Mouse (Mus musculus) C2C12 (cell line): ENCODE measurements at regions not wholly inside any gene's neighbourhood (a gene's known extent, or its start where the extent isn't known, plus 50 kb on each side); places are given as distances from the start of the nearest gene placed in this dataset.

ENCODE experiments used
- H3K27me3 ChIP-seq: one replicate; pipeline ENCODE4 v1.6.1; 2011; ENCODE audit not compliant: control insufficient read depth, insufficient read depth, insufficient read length
- H3K36me3 ChIP-seq: one replicate; pipeline ENCODE4 v1.6.1; 2011; ENCODE audit not compliant: control insufficient read depth, insufficient read depth
- H3K4me3 ChIP-seq: one replicate; pipeline ENCODE4 v1.5.1; 2011; ENCODE audit warnings: mild to moderate bottlenecking, control low read depth; ENCODE audit not compliant: poor library complexity, insufficient read depth, severe bottlenecking
- H3K79me2 ChIP-seq: one replicate; pipeline ENCODE4 v1.6.1; 2011; ENCODE audit not compliant: control insufficient read depth, insufficient read depth
- H3K79me3 ChIP-seq: one replicate; pipeline ENCODE4 v1.6.1; 2011; ENCODE audit warnings: low read depth, control low read depth
- H3ac ChIP-seq: one replicate; pipeline ENCODE3; 2011; ENCODE audit warnings: low read depth; ENCODE audit not compliant: control insufficient read depth, insufficient read length
- CEBPB ChIP-seq: IDR thresholded peaks from one replicate; pipeline ENCODE4 v1.6.1; 2011; ENCODE audit warnings: low read depth, mild to moderate bottlenecking, control low read depth, moderate library complexity
- CTCF ChIP-seq: IDR thresholded peaks from one replicate; pipeline ENCODE4 v1.5.1; 2011; ENCODE audit not compliant: control insufficient read depth, insufficient read depth, insufficient read length
- FOSL1 ChIP-seq: IDR thresholded peaks from one replicate; pipeline ENCODE4 v1.8.0; 2011; ENCODE audit warnings: mild to moderate bottlenecking, low read length; ENCODE audit not compliant: poor library complexity, insufficient read depth, severe bottlenecking
- MAX ChIP-seq: IDR thresholded peaks from one replicate; pipeline ENCODE4 v1.6.1; 2011; ENCODE audit warnings: mild to moderate bottlenecking, control low read depth
- MYOD1 ChIP-seq: IDR thresholded peaks from one replicate; pipeline ENCODE4 v1.6.1; 2011; ENCODE audit warnings: low read depth; ENCODE audit not compliant: control insufficient read depth, insufficient read length
- MYOG ChIP-seq: IDR thresholded peaks from one replicate; pipeline ENCODE4 v1.6.1; 2011; ENCODE audit not compliant: control insufficient read depth, insufficient read length; ENCODE audit errors: extremely low read depth
- USF1 ChIP-seq: IDR thresholded peaks from one replicate; pipeline ENCODE4 v1.6.1; 2011; ENCODE audit warnings: low read depth, mild to moderate bottlenecking, control low read depth, moderate library complexity

GRCm38 (mm10) chr6:100475341-100475955 is 188.2 kb upstream of the Rybp start:
- Histone ChIP-seq H3K36me3 (no peaks in the 10 kb centered on the region), H3ac (no peak overlapping the region), H3K79me3 (no peaks in the 10 kb centered on the region), H3K4me3 (no peak overlapping the region), H3K79me2 (no peaks in the 10 kb centered on the region), H3K27me3 (no peaks in the 10 kb centered on the region)
- no peak for TF ChIP-seq MAX
- TF ChIP-seq USF1 = no peak
- no peak for TF ChIP-seq CEBPB
- no peak for TF ChIP-seq MYOD1
- no peak for TF ChIP-seq FOSL1
- TF ChIP-seq CTCF = no peak
- TF ChIP-seq MYOG = no peak

GRCm38 (mm10) chr6:100474326-100474725 is 187.0 kb upstream of the Rybp start:
- no peaks in the 10 kb centered on the region for H3K36me3 ChIP-seq
- peaks cover 3% of the 10 kb centered on the region for H3K27me3 ChIP-seq
- no peak for TF ChIP-seq MAX
- no peak for TF ChIP-seq CTCF
- no peak for TF ChIP-seq MYOG
- no peak for TF ChIP-seq FOSL1
- no peak for TF ChIP-seq USF1
- no peaks in the 10 kb centered on the region for H3K79me2 ChIP-seq
- H3K4me3 ChIP-seq = no peak overlapping the region
- no peaks in the 10 kb centered on the region for H3K79me3 ChIP-seq
- H3ac ChIP-seq = no peak overlapping the region

- no peaks in the 10 kb centered on the region for H3K79me3 ChIP-seq
- no peaks in the 10 kb centered on the region for H3K79me2 ChIP-seq
- H3K27me3 ChIP-seq = peaks cover 7% of the 10 kb centered on the region
- H3K36me3 ChIP-seq = no peaks in the 10 kb centered on the region
- TF ChIP-seq CEBPB (no peak), USF1 (no peak), MYOG (no peak), CTCF (no peak), MAX (no peak), MYOD1 (no peak), FOSL1 (no peak)
- no peak overlapping the region for H3ac ChIP-seq
- no peak overlapping the region for H3K4me3 ChIP-seq
These were observed 182.8 kb upstream of the Rybp start for GRCm38 (mm10) chr6:100470071-100470470.

GRCm38 (mm10) chr6:100462757-100463156 is 175.5 kb upstream of the Rybp start:
- Histone ChIP-seq H3K79me3 (no peaks in the 10 kb centered on the region), H3K79me2 (no peaks in the 10 kb centered on the region), H3ac (no peak overlapping the region), H3K27me3 (peaks cover 7% of the 10 kb centered on the region), H3K4me3 (no peak overlapping the region), H3K36me3 (no peaks in the 10 kb centered on the region)
- no peak for TF ChIP-seq CEBPB
- no peak for TF ChIP-seq MYOG
- no peak for TF ChIP-seq MYOD1
- TF ChIP-seq FOSL1 = no peak
- TF ChIP-seq MAX = no peak
- no peak for TF ChIP-seq CTCF
- TF ChIP-seq USF1 = no peak

- no peak overlapping the region for H3ac ChIP-seq
- H3K79me2 ChIP-seq = no peaks in the 10 kb centered on the region
- no peaks in the 10 kb centered on the region for H3K27me3 ChIP-seq
- no peak for TF ChIP-seq MAX
- no peak for TF ChIP-seq MYOG
- TF ChIP-seq CTCF = no peak
- no peak for TF ChIP-seq MYOD1
- no peak for TF ChIP-seq CEBPB
- TF ChIP-seq FOSL1 = no peak
- no peak for TF ChIP-seq USF1
- H3K4me3 ChIP-seq = no peak overlapping the region
- no peaks in the 10 kb centered on the region for H3K79me3 ChIP-seq
- H3K36me3 ChIP-seq = no peaks in the 10 kb centered on the region
These were observed 166.1 kb upstream of the Rybp start for GRCm38 (mm10) chr6:100453401-100453800.
